Mouse (Mus musculus) cerebellum, adult 2 months (tissue): Measurements from ENCODE around the gene Pank4. TPM values are rescaled to one million over a fixed set of nuclear protein-coding genes. Genes with fewer than 3 reads are reported as not detected.

Source experiments
- DNase-seq, 2 experiments: peaks; one replicate each; pipeline ENCODE4 v3.0.0; 2021
- H3K27ac ChIP-seq: fragments of 200-500 bp; 2 replicates; pipeline ENCODE4 v1.5.1; 2012; ENCODE audit warnings: low read length, control low read depth, inconsistent platforms; ENCODE audit not compliant: insufficient read depth
- H3K27me3 ChIP-seq: fragments of 200-500 bp; 2 replicates; pipeline ENCODE4 v1.6.1; 2012; ENCODE audit warnings: inconsistent platforms, mild to moderate bottlenecking, low read length, moderate library complexity; ENCODE audit not compliant: control insufficient read depth, insufficient read depth
- H3K4me1 ChIP-seq: fragments of 200-500 bp; 2 replicates; pipeline ENCODE4 v1.6.1; 2011; ENCODE audit warnings: low read length; ENCODE audit not compliant: control insufficient read depth, insufficient read depth
- H3K4me3 ChIP-seq: fragments of 200-500 bp; replicated peaks from 2 replicates; pipeline ENCODE3; 2011; ENCODE audit warnings: mild to moderate bottlenecking, low read depth, low read length, control low read depth; ENCODE audit not compliant: insufficient read depth
- CTCF ChIP-seq: fragments of 200-500 bp; IDR thresholded peaks from 2 replicates; pipeline ENCODE4 v1.5.1; 2011; ENCODE audit warnings: low read depth, mild to moderate bottlenecking, control low read depth, low read length, moderate library complexity, borderline replicate concordance; ENCODE audit not compliant: insufficient read depth
- POLR2A ChIP-seq: fragments of 200-500 bp; IDR thresholded peaks from 2 replicates; pipeline ENCODE4 v1.6.1; 2011; ENCODE audit warnings: low read length, control low read depth, borderline replicate concordance; ENCODE audit not compliant: insufficient read depth
- WGBS: fragments of 180-500 bp; shearing (Covaris S2); methylation state at CpG from one replicate; pipeline ENCODE4 v1.1.7; 2018; 5-methylcytosine and 5-hydroxymethylcytosine counted together
- polyA plus RNA-seq: library from polyadenylated mRNA; depleted of rRNA; stranded (reverse); fragments of >200 nt; gene quantifications from 2 replicates; pipeline ENCODE4 v1.2.3, GENCODE M21; 2012

Pank4 gene
- polyA plus RNA-seq, 1 experiment: 85.5 TPM

DNA sequence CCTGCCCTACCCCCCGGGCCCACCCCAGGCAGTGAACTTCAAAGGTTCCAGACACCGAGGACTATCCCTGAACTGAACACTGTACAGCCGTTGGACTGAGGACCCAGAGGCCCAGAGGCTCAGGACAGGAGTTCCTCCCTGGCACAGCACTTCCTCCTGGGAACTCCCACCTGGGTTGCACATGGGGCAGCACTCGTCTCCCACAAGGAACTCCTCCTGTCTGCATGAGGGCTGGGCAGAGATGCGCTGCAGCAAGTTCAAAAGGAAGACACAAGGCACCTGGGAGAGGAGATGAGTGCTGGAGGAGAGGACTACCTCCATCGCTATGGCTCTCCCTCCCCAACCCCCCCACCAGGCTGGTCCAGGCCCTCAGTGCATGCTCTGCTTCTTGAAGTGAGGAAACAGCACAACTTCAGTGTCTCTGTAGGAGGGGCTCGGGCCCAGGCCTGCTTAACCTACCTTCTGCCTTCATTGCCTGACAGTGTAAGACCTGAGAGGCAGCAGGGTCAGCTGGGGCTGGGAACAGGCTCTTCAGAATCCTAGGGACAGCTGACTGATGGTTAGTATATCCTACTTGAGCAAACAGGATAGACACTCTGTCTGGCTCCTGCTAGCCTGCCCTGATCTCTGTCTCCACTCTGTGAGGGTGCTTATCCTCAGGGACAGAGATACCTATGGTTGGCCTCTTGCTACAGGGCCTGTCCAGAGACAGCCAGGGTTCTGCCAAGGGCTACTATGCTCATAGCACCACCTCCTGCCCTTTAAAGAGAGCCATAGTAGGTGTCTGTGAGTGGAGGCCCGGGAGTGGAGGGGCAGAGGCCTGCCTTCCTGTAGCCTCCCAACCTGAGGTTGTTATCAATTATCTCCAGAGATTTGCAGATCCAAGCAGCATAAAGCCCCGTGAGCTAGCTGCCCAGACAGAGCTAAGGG, 36.7 kb upstream of the Pank4 start:
- no peak overlapping the region for H3K4me3 ChIP-seq
- DNase-seq: no peak
- WGBS: 68% methylated on average over 9 of the region's 9 CpGs

DNA sequence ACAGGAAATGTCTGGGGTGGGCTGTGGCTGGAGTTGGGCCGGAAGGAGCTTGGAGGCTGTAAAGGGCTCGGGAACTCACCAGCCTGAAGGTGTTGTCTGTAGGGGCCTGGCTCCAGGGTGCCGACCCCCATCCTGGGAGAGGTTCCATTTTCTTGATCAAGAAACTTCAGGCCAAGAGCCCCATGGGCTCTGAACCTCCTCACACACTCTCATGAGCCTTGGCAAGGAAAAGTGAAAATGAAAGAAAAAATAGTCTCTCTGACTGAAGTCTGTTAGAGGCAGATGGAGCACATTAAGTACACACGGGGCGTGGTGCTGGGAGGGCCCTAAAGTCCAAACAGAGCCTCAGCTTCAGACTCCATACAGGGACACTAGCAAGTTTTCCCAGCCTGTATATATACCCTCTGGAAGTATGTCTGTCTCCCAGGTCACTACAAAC, 36.0 kb upstream of the Pank4 start:
- WGBS: 74% methylated on average over 5 of the region's 5 CpGs
- Histone ChIP-seq H3K4me3 (no peak overlapping the region), H3K27ac (no peak overlapping the region), H3K27me3 (no peaks in the 10 kb centered on the region), H3K4me1 (no peaks in the 10 kb centered on the region)
- TF ChIP-seq POLR2A: no peak
- TF ChIP-seq CTCF: no peak
- no peak for DNase-seq

More for the DNA sequence above, 36.7 kb upstream of the Pank4 start:
- Histone ChIP-seq H3K27me3 (no peaks in the 10 kb centered on the region), H3K4me1 (peaks cover 5% of the 10 kb centered on the region), H3K27ac (no peak overlapping the region)
- TF ChIP-seq POLR2A: no peak
- TF ChIP-seq CTCF: no peak

DNA sequence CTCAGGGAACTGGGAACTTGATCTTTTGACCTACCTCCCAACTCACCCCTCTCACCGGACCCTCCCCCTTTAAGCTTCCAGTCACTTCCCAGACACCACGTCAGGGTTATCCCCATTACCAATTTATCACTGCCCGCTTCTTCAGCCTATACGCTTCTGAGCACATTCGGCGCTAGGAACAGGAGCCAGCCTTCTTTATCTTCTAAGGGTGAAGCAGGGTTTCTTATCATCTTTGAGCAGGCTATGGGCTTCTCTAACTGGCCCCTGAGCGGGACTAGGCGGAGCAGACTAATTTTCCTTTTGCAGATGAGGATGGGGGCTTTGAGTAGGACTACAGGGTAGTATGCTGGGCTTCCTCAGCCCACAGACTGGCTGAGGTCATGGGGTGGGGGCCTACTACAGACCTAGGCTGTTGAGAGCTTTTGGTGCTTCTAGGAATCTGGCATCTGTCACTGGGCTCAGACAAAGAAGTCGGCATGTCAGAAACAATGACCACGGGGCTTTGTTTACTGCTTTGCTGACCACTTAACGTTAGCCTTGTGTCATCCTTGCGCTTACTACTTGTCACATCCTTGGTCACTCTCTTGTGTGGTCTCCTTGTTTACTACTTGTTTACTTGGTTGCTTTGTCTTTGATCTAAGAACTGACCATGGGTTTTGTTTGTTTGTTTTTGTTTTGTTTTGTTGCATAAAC, 35.4 kb upstream of the Pank4 start, which contains the start of gene Tnfrsf14:
Tnfrsf14 (minus strand) TSS at position 169 of the 693 bp plus-strand sequence.
- Histone ChIP-seq H3K4me1 (no peaks in the 10 kb centered on the region), H3K27me3 (no peaks in the 10 kb centered on the region), H3K27ac (no peak within 1 kb of the TSS), H3K4me3 (no peak within 1 kb of the TSS)
- TF ChIP-seq POLR2A (no peak), CTCF (no peak)
- DNase-seq: no peak
- 73% methylated on average over 12 of the region's 12 CpGs for WGBS

DNA sequence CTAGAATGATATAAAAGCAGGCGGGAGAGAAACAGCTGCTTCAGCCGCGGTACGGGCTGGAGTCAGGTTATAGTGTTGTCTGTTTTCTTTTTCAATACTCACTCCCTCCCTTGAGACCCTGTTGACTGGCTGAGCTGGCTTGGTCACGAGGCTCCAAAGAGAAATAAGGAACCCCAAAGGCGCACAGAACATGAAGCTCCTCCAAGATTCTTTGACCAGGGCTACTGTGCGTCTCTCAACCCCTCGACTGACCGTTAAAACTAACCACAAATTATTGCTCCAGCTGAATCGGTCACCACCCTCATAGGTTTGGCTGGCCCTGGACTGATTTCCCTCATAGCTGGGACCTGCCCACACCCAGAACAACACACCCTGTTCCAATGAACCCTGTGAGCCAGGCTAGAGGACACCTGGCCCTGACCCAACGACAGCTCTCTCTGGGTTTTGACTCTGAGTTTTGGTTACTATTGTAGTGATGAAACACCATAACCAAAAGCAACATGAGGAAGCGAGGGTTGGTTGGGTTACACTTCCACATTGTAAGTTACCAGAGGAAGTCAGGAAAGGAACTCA, 34.7 kb upstream of the Pank4 start:
- Histone ChIP-seq H3K4me3 (no peak overlapping the region), H3K27me3 (no peaks in the 10 kb centered on the region), H3K4me1 (no peaks in the 10 kb centered on the region), H3K27ac (no peak overlapping the region)
- no peak for DNase-seq
- TF ChIP-seq POLR2A (no peak), CTCF (no peak)
- WGBS: 79% methylated on average over 12 of the region's 12 CpGs

DNA sequence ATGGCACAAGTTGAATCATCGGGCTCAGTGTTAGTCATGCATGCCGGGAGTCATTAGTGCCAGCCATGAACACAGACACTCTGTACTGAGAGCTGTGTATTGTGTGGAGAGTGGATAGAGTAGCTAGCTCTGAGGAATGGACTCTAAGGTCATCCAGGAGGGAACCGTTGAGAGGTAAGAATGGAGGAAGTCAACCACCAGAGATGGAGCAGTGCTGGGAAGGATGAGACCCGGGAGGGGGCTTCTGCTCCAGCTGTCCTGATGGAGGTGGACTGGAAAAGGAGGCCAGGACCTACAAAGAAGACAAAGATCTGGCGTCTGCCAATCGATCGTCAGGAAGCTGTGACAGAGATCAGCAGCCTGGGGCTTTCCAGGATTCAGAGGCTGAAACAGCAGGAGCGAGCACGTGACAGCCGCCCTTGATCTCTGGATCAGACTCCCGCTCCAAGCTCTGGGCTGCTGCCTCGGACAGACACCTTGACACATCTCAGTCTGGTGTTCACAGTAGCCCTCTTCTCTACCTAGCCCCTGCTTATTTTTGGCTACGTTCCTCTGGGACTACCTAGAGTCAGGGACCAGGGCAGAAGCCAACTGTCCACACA, 30.5 kb upstream of the Pank4 start:
- TF ChIP-seq POLR2A (no peak), CTCF (no peak)
- H3K27ac ChIP-seq: no peak overlapping the region
- no peaks in the 10 kb centered on the region for H3K4me1 ChIP-seq
- H3K4me3 ChIP-seq: no peak overlapping the region
- DNase-seq: no peak
- no peaks in the 10 kb centered on the region for H3K27me3 ChIP-seq
- 55% methylated on average over 13 of the region's 13 CpGs for WGBS

DNA sequence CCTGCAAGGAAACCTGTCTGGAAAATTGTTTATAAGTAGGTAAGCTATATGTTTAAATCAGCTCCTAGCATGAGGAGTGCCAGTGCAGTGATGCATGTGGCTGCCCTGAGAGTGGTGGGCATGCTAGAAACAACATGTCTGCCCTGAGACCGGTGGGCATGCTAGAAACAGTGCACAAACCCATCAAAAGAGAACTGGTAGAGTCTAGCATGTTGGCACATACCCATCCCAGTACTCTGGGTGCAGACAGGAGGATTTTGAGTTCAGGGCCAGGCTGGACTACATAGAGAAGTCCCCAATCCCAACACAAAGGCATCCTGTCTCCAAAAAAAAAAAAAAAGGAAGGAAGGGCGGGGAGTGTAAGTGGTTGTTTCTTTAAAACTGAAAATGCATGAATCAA, 29.1 kb upstream of the Pank4 start:
- TF ChIP-seq POLR2A: no peak
- no peak for DNase-seq
- WGBS: 90% methylated on average over 2 of the region's 2 CpGs
- Histone ChIP-seq H3K27ac (no peak overlapping the region), H3K4me3 (no peak overlapping the region), H3K4me1 (no peaks in the 10 kb centered on the region), H3K27me3 (no peaks in the 10 kb centered on the region)

DNA sequence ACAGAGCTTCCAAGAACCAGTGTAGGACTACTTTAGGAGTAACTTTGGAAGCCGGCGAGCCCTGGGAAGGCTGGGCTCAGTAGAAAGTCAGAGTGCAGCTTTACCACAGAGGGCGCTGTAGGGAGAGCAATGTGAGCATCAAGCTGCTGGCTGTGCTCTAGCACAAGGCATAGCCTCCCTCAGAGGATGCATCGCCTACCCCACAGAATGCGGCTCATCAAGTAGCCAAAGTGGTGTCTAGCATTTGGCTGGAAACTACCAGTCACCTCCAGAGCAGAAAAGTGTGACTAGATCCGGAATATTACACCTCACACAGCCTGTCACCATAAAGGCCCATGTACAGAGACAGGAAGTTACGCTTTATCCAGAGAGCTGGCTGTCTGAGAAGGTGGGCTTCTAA, 28.1 kb upstream of the Pank4 start:
- H3K27me3 ChIP-seq: no peaks in the 10 kb centered on the region
- H3K27ac ChIP-seq: no peak overlapping the region
- no peak for DNase-seq
- no peaks in the 10 kb centered on the region for H3K4me1 ChIP-seq
- 84% methylated on average over 7 of the region's 7 CpGs for WGBS
- TF ChIP-seq CTCF: no peak
- TF ChIP-seq POLR2A: no peak
- no peak overlapping the region for H3K4me3 ChIP-seq
